Mouse (Mus musculus) MEL (cell line): ENCODE measurements around the gene Angptl8. TPM values are rescaled to one million over a fixed set of nuclear protein-coding genes. Genes with fewer than 3 reads are reported as not detected.

Experiments used
- DNase-seq: peaks from one replicate; pipeline ENCODE4 v3.0.0; 2011; ENCODE audit warnings: low read depth, low spot score
- H3K27ac ChIP-seq: 2 replicates; pipeline ENCODE4 v1.5.1; 2012; ENCODE audit warnings: low read depth, mild to moderate bottlenecking, control low read depth, low read length, moderate library complexity; ENCODE audit not compliant: control insufficient read depth
- H3K27me3 ChIP-seq, 2 experiments: fragments of 150-350 bp in 1 of 2; sonication (generic) in 1 of 2; 2 replicates each; pipeline ENCODE4 v1.6.1; 2012; ENCODE audit warnings: low read length in 2 of 2, mild to moderate bottlenecking in 2 of 2, improper control_type of control experiment in 1 of 2, moderate library complexity in 1 of 2; ENCODE audit not compliant: insufficient read depth in 2 of 2, control insufficient read depth in 1 of 2
- H3K36me3 ChIP-seq, 2 experiments: 2 replicates each; pipeline ENCODE4 v1.6.1; 2012 to 2014; ENCODE audit warnings: low read length in 2 of 2, improper control_type of control experiment in 1 of 2, inconsistent platforms in 1 of 2, mild to moderate bottlenecking in 1 of 2; ENCODE audit not compliant: insufficient read depth in 2 of 2, control insufficient read depth in 1 of 2
- H3K4me1 ChIP-seq, 2 experiments: fragments of 150-350 bp in 1 of 2; sonication (generic) in 1 of 2; 2 replicates each; pipeline ENCODE4 v1.6.1; 2012; ENCODE audit warnings: low read length in 2 of 2, improper control_type of control experiment in 1 of 2, mild to moderate bottlenecking in 1 of 2; ENCODE audit not compliant: insufficient read depth in 2 of 2, control insufficient read depth in 1 of 2
- H3K4me3 ChIP-seq, 2 experiments: fragments of 150-350 bp in 1 of 2; sonication (generic) in 1 of 2; 2 replicates each; pipeline ENCODE4 v1.5.1; 2012; ENCODE audit warnings: low read depth in 2 of 2, low read length in 2 of 2, mild to moderate bottlenecking in 2 of 2, moderate library complexity in 2 of 2, control low read depth in 1 of 2, improper control_type of control experiment in 1 of 2; ENCODE audit not compliant: control insufficient read depth in 1 of 2, insufficient read depth in 1 of 2
- H3K79me2 ChIP-seq: 2 replicates; pipeline ENCODE4 v1.6.1; 2012; ENCODE audit warnings: mild to moderate bottlenecking, low read length, moderate library complexity; ENCODE audit not compliant: control insufficient read depth, poor library complexity, insufficient read depth
- H3K9ac ChIP-seq: 2 replicates; pipeline ENCODE4 v1.6.1; 2012; ENCODE audit warnings: low read depth, mild to moderate bottlenecking, control low read depth, low read length, moderate library complexity; ENCODE audit not compliant: control insufficient read depth, poor library complexity, severe bottlenecking
- H3K9me3 ChIP-seq: fragments of 150-350 bp; sonication (generic); replicated peaks from 2 replicates; pipeline ENCODE4 v1.6.1; 2012; ENCODE audit warnings: mild to moderate bottlenecking, low read length, improper control_type of control experiment, moderate library complexity; ENCODE audit not compliant: insufficient read depth
- BHLHE40 ChIP-seq: IDR thresholded peaks from 2 replicates; pipeline ENCODE4 v1.6.1; 2012; ENCODE audit warnings: low read depth, mild to moderate bottlenecking, inconsistent platforms, low read length, improper control_type of control experiment, borderline replicate concordance
- CHD1 ChIP-seq: IDR thresholded peaks from 2 replicates; pipeline ENCODE4 v1.6.1; 2012; ENCODE audit warnings: low read depth, mild to moderate bottlenecking, inconsistent platforms, low read length, improper control_type of control experiment
- CHD2 ChIP-seq: IDR thresholded peaks from 2 replicates; pipeline ENCODE4 v1.6.1; 2011; ENCODE audit warnings: low read length, improper control_type of control experiment
- ELF1 ChIP-seq: IDR thresholded peaks from 2 replicates; pipeline ENCODE4 v1.6.1; 2014; ENCODE audit warnings: low read depth, mild to moderate bottlenecking, inconsistent platforms, low read length, improper control_type of control experiment, moderate library complexity
- EP300 ChIP-seq, 2 experiments: IDR thresholded peaks; 2 replicates each; pipeline ENCODE4 v1.6.1; 2011; ENCODE audit warnings: improper control_type of control experiment in 2 of 2, low read length in 2 of 2, low read depth in 1 of 2, mild to moderate bottlenecking in 1 of 2
- GABPA ChIP-seq: IDR thresholded peaks from 2 replicates; pipeline ENCODE4 v1.6.1; 2012; ENCODE audit warnings: low read depth, mild to moderate bottlenecking, inconsistent platforms, low read length, improper control_type of control experiment, moderate library complexity
- GATA1 ChIP-seq: IDR thresholded peaks from 2 replicates; pipeline ENCODE4 v1.6.1; 2011; ENCODE audit warnings: low read depth, low read length, improper control_type of control experiment
- HCFC1 ChIP-seq: IDR thresholded peaks from 2 replicates; pipeline ENCODE4 v1.6.1; 2012; ENCODE audit warnings: low read depth, mild to moderate bottlenecking, inconsistent platforms, low read length, improper control_type of control experiment, moderate library complexity
- KAT2A ChIP-seq: conservative IDR thresholded peaks from 2 replicates; pipeline ENCODE4 v1.6.1; 2012; ENCODE audit warnings: low read depth, low read length, improper control_type of control experiment, inconsistent platforms
- MAFK ChIP-seq: IDR thresholded peaks from 2 replicates; pipeline ENCODE4 v1.6.1; 2011; ENCODE audit warnings: low read depth, mild to moderate bottlenecking, low read length, improper control_type of control experiment, borderline replicate concordance
- MAZ ChIP-seq: IDR thresholded peaks from 2 replicates; pipeline ENCODE4 v1.6.1; 2012; ENCODE audit warnings: low read depth, mild to moderate bottlenecking, inconsistent platforms, low read length, improper control_type of control experiment
- MEF2A ChIP-seq: IDR thresholded peaks from 2 replicates; pipeline ENCODE4 v1.6.1; 2014; ENCODE audit warnings: low read depth, mild to moderate bottlenecking, inconsistent platforms, low read length, improper control_type of control experiment; ENCODE audit not compliant: poor library complexity, insufficient replicate concordance, severe bottlenecking; ENCODE audit errors: extremely low read depth
- MXI1 ChIP-seq: IDR thresholded peaks from 2 replicates; pipeline ENCODE4 v1.6.1; 2011; ENCODE audit warnings: mild to moderate bottlenecking, low read depth, low read length, improper control_type of control experiment
- MYB ChIP-seq: IDR thresholded peaks from 2 replicates; pipeline ENCODE4 v1.6.1; 2011; ENCODE audit warnings: mild to moderate bottlenecking, low read depth, low read length, improper control_type of control experiment
- MYC ChIP-seq: IDR thresholded peaks from 2 replicates; pipeline ENCODE4 v1.6.1; 2011; ENCODE audit warnings: low read depth, mild to moderate bottlenecking, low read length, improper control_type of control experiment, moderate library complexity
- POLR2A ChIP-seq, 2 experiments: IDR thresholded peaks; 2 replicates each; pipeline ENCODE4 v1.6.1; 2011 to 2012; ENCODE audit warnings: low read length in 2 of 2, mild to moderate bottlenecking in 2 of 2, control low read depth in 1 of 2, improper control_type of control experiment in 1 of 2, low read depth in 1 of 2, moderate library complexity in 1 of 2; ENCODE audit not compliant: control insufficient read depth in 1 of 2, insufficient read depth in 1 of 2, poor library complexity in 1 of 2
- POLR2AphosphoS5 ChIP-seq: IDR thresholded peaks from 2 replicates; pipeline ENCODE4 v1.6.1; 2012; ENCODE audit warnings: low read depth, borderline replicate concordance, mild to moderate bottlenecking, inconsistent platforms, low read length, moderate library complexity, mixed read lengths
- RAD21 ChIP-seq: IDR thresholded peaks from 2 replicates; pipeline ENCODE4 v1.6.1; 2011; ENCODE audit warnings: mild to moderate bottlenecking, low read depth, low read length, improper control_type of control experiment
- RCOR1 ChIP-seq: IDR thresholded peaks from 2 replicates; pipeline ENCODE4 v1.6.1; 2012; ENCODE audit warnings: low read depth, mild to moderate bottlenecking, inconsistent platforms, low read length, improper control_type of control experiment
- SMC3 ChIP-seq: IDR thresholded peaks from 2 replicates; pipeline ENCODE4 v1.6.1; 2011; ENCODE audit warnings: low read depth, low read length, improper control_type of control experiment
- TAL1 ChIP-seq: IDR thresholded peaks from 2 replicates; pipeline ENCODE4 v1.6.1; 2012; ENCODE audit warnings: mild to moderate bottlenecking, inconsistent platforms, low read length, moderate library complexity, mixed read lengths
- TBP ChIP-seq: IDR thresholded peaks from 2 replicates; pipeline ENCODE4 v1.8.0; 2011; ENCODE audit warnings: low read depth, low read length, improper control_type of control experiment
- TCF12 ChIP-seq: IDR thresholded peaks from 2 replicates; pipeline ENCODE4 v1.6.1; 2014; ENCODE audit warnings: low read depth, mild to moderate bottlenecking, inconsistent platforms, low read length, improper control_type of control experiment, moderate library complexity
- ZC3H11A ChIP-seq: IDR thresholded peaks from 2 replicates; pipeline ENCODE4 v1.6.1; 2012; ENCODE audit warnings: low read depth, mild to moderate bottlenecking, inconsistent platforms, low read length, improper control_type of control experiment
- ZKSCAN1 ChIP-seq: IDR thresholded peaks from 2 replicates; pipeline ENCODE4 v1.6.1; 2012; ENCODE audit warnings: low read depth, mild to moderate bottlenecking, inconsistent platforms, low read length, improper control_type of control experiment, moderate library complexity
- polyA plus RNA-seq, 2 experiments: library from polyadenylated mRNA; stranded (reverse) in 1 of 2; unstranded in 1 of 2; fragments of >175 nt in 1 of 2; fragments of >200 nt in 1 of 2; gene quantifications; 2 replicates each; pipeline versions ENCODE4 v1.2.1 to v1.2.4; 2012; ENCODE audit warnings: low replicate concordance in 2 of 2, low read depth in 1 of 2; ENCODE audit not compliant: insufficient read length in 2 of 2, insufficient read depth in 1 of 2, missing spikeins in 1 of 2
- total RNA-seq: library from RNA; depleted of rRNA; stranded (reverse); fragments of 300-350 nt; gene quantifications from 2 replicates; pipeline ENCODE4 v1.2.3, GENCODE M21; 2012

Angptl8 gene
- total and polyA plus RNA-seq, 3 experiments = 0.25 TPM; not detected in 2

GRCm38 (mm10) chr9:21788234-21788633 lies 47.1 kb upstream of the Angptl8 start:
- Histone ChIP-seq H3K4me3 (no peak overlapping the region), H3K27ac (no peak overlapping the region), H3K36me3 (no peaks in the 10 kb centered on the region), H3K9me3 (no peaks in the 10 kb centered on the region), H3K4me1 (peaks cover 5% of the 10 kb centered on the region in 2 experiments; a peak in 3 of 4 replicates), H3K79me2 (no peaks in the 10 kb centered on the region), H3K27me3 (no peaks in the 10 kb centered on the region), H3K9ac (no peak overlapping the region)
- TF ChIP-seq POLR2AphosphoS5 (no peak), MAZ (no peak), POLR2A (IDR thresholded peaks at IDR 0.05; ENCODE audit: control insufficient read depth in 1 of 2, insufficient read depth in 1 of 2, low read depth in 1 of 2, low read length in 2 of 2, poor library complexity in 1 of 2) (no peak), MEF2A (no peak), GABPA (no peak), BHLHE40 (no peak), ELF1 (no peak), RCOR1 (no peak), TCF12 (no peak), CHD1 (no peak), ZKSCAN1 (no peak), TAL1 (no peak), EP300 (IDR thresholded peaks at IDR 0.05; ENCODE audit: low read depth in 1 of 2, low read length in 2 of 2) (no peak), MYB (no peak), KAT2A (no peak)
- DNase-seq = no peak

DNA sequence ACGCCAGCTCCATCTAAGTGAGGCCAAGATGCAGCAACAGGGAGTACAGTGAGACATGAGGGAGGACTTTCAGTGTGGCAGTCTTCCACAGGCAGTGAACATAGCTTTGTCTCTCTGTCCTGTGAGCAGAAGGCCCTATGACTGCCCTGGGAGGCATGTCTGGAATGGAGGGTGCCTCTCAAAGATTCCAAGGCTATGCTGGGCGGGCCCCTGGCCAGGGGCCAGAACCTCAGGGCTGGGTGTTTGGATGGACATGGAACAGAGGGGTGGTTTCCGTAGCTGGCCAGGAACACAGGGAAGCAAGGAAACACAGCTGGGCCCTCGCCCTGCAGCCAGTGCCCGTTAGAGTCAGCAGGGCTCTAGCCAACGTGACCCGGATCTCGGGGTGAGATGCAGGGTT lies 43.4 kb upstream of the Angptl8 start:
- no peak overlapping the region for H3K27ac ChIP-seq
- H3K4me3 ChIP-seq = no peak overlapping the region
- no peak for DNase-seq
- H3K36me3 ChIP-seq = no peaks in the 10 kb centered on the region
- no peaks in the 10 kb centered on the region; a peak in 1 of 4 replicates for H3K4me1 ChIP-seq
- H3K9ac ChIP-seq = no peak overlapping the region
- H3K9me3 ChIP-seq = no peaks in the 10 kb centered on the region
- no peaks in the 10 kb centered on the region for H3K79me2 ChIP-seq
- TF ChIP-seq CHD2 (no peak), TCF12 (no peak), SMC3 (no peak), ELF1 (no peak), MAZ (no peak), MAFK (no peak), BHLHE40 (no peak), RAD21 (no peak), GATA1 (no peak), TBP (no peak), MEF2A (no peak), CHD1 (no peak), MYB (no peak), HCFC1 (no peak), MXI1 (no peak), ZC3H11A (no peak), RCOR1 (no peak), MYC (no peak)
- H3K27me3 ChIP-seq = no peaks in the 10 kb centered on the region
